Mouse (Mus musculus): ENCODE data around the gene Dph2. TPM values are rescaled to one million over a fixed set of nuclear protein-coding genes. Genes with fewer than 3 reads are reported as not detected.

Gene Dph2
- total and polyA plus RNA-seq, 2 experiments from 2014 or later, result 16.7 to 22.3 TPM

DNA sequence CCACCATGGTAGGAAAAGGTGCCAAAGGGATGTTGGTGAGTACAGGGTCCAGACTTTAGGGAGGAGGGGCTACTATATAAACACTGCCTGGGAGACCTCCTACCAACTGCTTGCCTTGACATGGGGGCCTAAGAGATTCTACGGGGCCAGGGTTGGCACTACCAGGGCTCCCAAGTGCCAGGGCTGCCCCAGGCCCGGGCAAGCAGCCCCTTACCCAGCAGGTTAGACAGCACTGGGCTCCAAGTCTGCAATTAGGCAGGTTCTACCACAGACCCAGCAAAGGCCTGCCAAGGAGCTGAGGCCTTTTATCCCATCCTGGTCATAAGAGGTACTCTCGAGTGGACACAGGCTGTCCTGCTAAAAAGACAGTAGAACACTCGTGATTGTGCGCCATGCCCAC is 48.7 kb downstream of the Dph2 start:
- Histone ChIP-seq H3K4me1 (ENCODE audit: insufficient read depth) (no peaks in the 10 kb centered on the region), H3K4me3 (ENCODE audit: low read depth, low read length) (no peak overlapping the region), H3K36me3 (ENCODE audit: insufficient read depth) (no peaks in the 10 kb centered on the region), H3K27ac (ENCODE audit: low read depth, low read length) (no peak overlapping the region), H3K4me2 (ENCODE audit: low read depth) (no peak overlapping the region), H3K9ac (no peak overlapping the region), H3K9me3 (ENCODE audit: low read length) (no peaks in the 10 kb centered on the region), H3K27me3 (ENCODE audit: insufficient read depth, low read length) (no peaks in the 10 kb centered on the region)
- DNase-seq (no peak), ATAC-seq (no peak)
- whole genome bisulfite sequencing, result 80% methylated on average over 5 of the region's 5 CpGs
- TF ChIP-seq CTCF (IDR thresholded peaks at IDR 0.05; ENCODE audit: low read depth), result no peak

- ATAC-seq, result no peak
- no peak for TF ChIP-seq CTCF (IDR thresholded peaks at IDR 0.05; ENCODE audit: low read depth)
- no peaks in the 10 kb centered on the region for H3K36me3 ChIP-seq (ENCODE audit: insufficient read depth)
- no peak overlapping the region for H3K4me2 ChIP-seq (ENCODE audit: low read depth)
- no peaks in the 10 kb centered on the region for H3K27me3 ChIP-seq (ENCODE audit: insufficient read depth, low read length)
- H3K9ac ChIP-seq, result no peak overlapping the region
- H3K27ac ChIP-seq (ENCODE audit: low read depth, low read length), result no peak overlapping the region
- WGBS, result 72% methylated on average over 3 of the region's 3 CpGs
- H3K4me3 ChIP-seq (ENCODE audit: low read depth, low read length), result no peak overlapping the region
- no peaks in the 10 kb centered on the region for H3K9me3 ChIP-seq (ENCODE audit: low read length)
- no peaks in the 10 kb centered on the region for H3K4me1 ChIP-seq (ENCODE audit: insufficient read depth)
- DNase-seq, result no peak
These were observed 50.3 kb downstream of the Dph2 start for GRCm38 (mm10) chr4:117841566-117841965.

DNA sequence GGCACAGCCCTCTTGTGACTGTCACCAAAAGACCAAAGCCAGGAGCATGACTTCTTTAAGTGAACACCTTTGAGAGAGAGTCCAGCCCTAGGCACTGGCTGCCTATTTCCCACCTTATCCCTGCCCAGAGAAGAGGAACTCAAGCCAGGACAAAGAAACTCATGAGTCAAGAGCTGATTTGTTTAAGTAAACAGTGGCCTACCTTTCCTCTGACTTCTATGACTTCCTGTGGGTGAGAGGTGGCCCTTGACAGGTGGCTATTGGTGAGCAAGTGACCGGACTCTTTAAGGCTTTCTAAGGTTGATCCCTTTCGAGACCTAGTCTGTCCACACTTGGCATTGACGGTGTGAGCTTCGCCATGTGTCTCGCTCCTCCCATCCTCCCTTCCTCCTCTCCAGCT is 51.0 kb downstream of the Dph2 start:
- Histone ChIP-seq H3K9ac (no peak overlapping the region), H3K4me1 (ENCODE audit: insufficient read depth) (no peaks in the 10 kb centered on the region), H3K27ac (ENCODE audit: low read depth, low read length) (no peak overlapping the region), H3K4me2 (ENCODE audit: low read depth) (no peak overlapping the region), H3K9me3 (ENCODE audit: low read length) (no peaks in the 10 kb centered on the region), H3K36me3 (ENCODE audit: insufficient read depth) (no peaks in the 10 kb centered on the region), H3K27me3 (ENCODE audit: insufficient read depth, low read length) (no peaks in the 10 kb centered on the region), H3K4me3 (ENCODE audit: low read depth, low read length) (no peak overlapping the region)
- WGBS, result 91% methylated on average over 5 of the region's 5 CpGs
- no peak for TF ChIP-seq CTCF (IDR thresholded peaks at IDR 0.05; ENCODE audit: low read depth)
- no peak for ATAC-seq
- DNase-seq, result no peak

DNA sequence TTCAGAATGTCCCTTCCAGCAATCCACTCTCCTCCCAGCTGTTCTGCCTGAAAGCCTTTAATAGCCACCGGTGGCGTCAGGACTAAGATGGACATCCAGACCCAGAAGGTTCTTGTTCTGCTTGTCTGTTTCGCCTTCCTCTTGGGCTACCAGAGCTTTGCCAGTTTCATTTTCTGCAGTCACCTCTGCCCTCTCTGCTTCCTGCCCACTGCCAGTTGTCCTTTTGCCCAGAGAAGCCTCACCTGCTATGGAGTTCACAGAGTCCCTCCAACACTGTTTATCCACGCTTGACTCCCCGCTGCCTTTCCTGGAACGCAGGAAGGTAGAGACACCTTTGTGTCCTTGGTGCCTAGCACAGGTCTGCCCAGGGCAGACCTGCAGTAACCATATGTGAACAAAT is 52.5 kb downstream of the Dph2 start:
- no peak overlapping the region for H3K4me3 ChIP-seq (ENCODE audit: low read depth, low read length)
- no peak overlapping the region for H3K9ac ChIP-seq
- no peaks in the 10 kb centered on the region for H3K4me1 ChIP-seq (ENCODE audit: insufficient read depth)
- no peak for TF ChIP-seq CTCF (IDR thresholded peaks at IDR 0.05; ENCODE audit: low read depth)
- H3K27ac ChIP-seq (ENCODE audit: low read depth, low read length), result no peak overlapping the region
- no peak overlapping the region for H3K4me2 ChIP-seq (ENCODE audit: low read depth)
- ATAC-seq (no peak), DNase-seq (no peak)
- H3K27me3 ChIP-seq (ENCODE audit: insufficient read depth, low read length), result no peaks in the 10 kb centered on the region
- H3K36me3 ChIP-seq (ENCODE audit: insufficient read depth), result no peaks in the 10 kb centered on the region
- H3K9me3 ChIP-seq (ENCODE audit: low read length), result no peaks in the 10 kb centered on the region
- WGBS, result 82% methylated on average over 6 of the region's 6 CpGs

Other genes starting within 250 kb of the Dph2 start
- 75.0 and 88.4 TPM in 2 replicates for gene Dmap1, start 209.8 kb downstream of the Dph2 start, total RNA-seq (2014; rRNA removed)
- 80.4 and 84.7 TPM in 2 replicates for gene Dmap1, start 209.8 kb downstream of the Dph2 start, polyA plus RNA-seq (2015; fragmentation: Nextera tagmentation; extraction: Ambion mirVana)
- gene Gm12845, start 167.6 kb downstream of the Dph2 start, total RNA-seq (2014; rRNA removed), result not detected in 2 replicates
- not detected in 2 replicates for gene Gm12845, start 167.6 kb downstream of the Dph2 start, polyA plus RNA-seq (2015; fragmentation: Nextera tagmentation; extraction: Ambion mirVana)
- gene Klf17, start 126.4 kb downstream of the Dph2 start, total RNA-seq (2014; rRNA removed), result not detected in 2 replicates
- not detected in 2 replicates for gene Klf17, start 126.4 kb downstream of the Dph2 start, polyA plus RNA-seq (2015; fragmentation: Nextera tagmentation; extraction: Ambion mirVana)
- 30.6 and 35.0 TPM in 2 replicates for gene Slc6a9, start 57.5 kb downstream of the Dph2 start, total RNA-seq (2014; rRNA removed)
- gene Slc6a9, start 57.5 kb downstream of the Dph2 start, polyA plus RNA-seq (2015; fragmentation: Nextera tagmentation; extraction: Ambion mirVana), result 18.7 and 33.7 TPM in 2 replicates
- 3.4 and 7.7 TPM in 2 replicates for gene Ccdc24, start 19.5 kb downstream of the Dph2 start, total RNA-seq (2014; rRNA removed)
- 0.94 and 1.5 TPM in 2 replicates for gene Ccdc24, start 19.5 kb downstream of the Dph2 start, polyA plus RNA-seq (2015; fragmentation: Nextera tagmentation; extraction: Ambion mirVana)
- gene B4galt2, start 8.5 kb downstream of the Dph2 start, total RNA-seq (2014; rRNA removed), result 179 and 192 TPM in 2 replicates
- 89.0 and 90.6 TPM in 2 replicates for gene B4galt2, start 8.5 kb downstream of the Dph2 start, polyA plus RNA-seq (2015; fragmentation: Nextera tagmentation; extraction: Ambion mirVana)
- 557 and 600 TPM in 2 replicates for gene Atp6v0b, start 4.7 kb downstream of the Dph2 start, total RNA-seq (2014; rRNA removed)
- gene Atp6v0b, start 4.7 kb downstream of the Dph2 start, polyA plus RNA-seq (2015; fragmentation: Nextera tagmentation; extraction: Ambion mirVana), result 599 and 626 TPM in 2 replicates
- 37.9 and 42.9 TPM in 2 replicates for gene Ipo13, start 23.0 kb upstream of the Dph2 start, total RNA-seq (2014; rRNA removed)
- 58.1 and 61.8 TPM in 2 replicates for gene Ipo13, start 23.0 kb upstream of the Dph2 start, polyA plus RNA-seq (2015; fragmentation: Nextera tagmentation; extraction: Ambion mirVana)
- gene Artn, start 37.7 kb upstream of the Dph2 start, total RNA-seq (2014; rRNA removed), result 0.62 and 1.0 TPM in 2 replicates
- gene Artn, start 37.7 kb upstream of the Dph2 start, polyA plus RNA-seq (2015; fragmentation: Nextera tagmentation; extraction: Ambion mirVana), result 0.42 and 0.54 TPM in 2 replicates
- gene St3gal3, start 242.9 kb upstream of the Dph2 start, total RNA-seq (2014; rRNA removed), result 32.6 and 36.1 TPM in 2 replicates
- gene St3gal3, start 242.9 kb upstream of the Dph2 start, polyA plus RNA-seq (2015; fragmentation: Nextera tagmentation; extraction: Ambion mirVana), result 11.2 and 11.3 TPM in 2 replicates

Measured in forebrain, postnatal 0 days (tissue).